ENCODE assay signal across 11 mouse cellular contexts in the genomic region with DNA sequence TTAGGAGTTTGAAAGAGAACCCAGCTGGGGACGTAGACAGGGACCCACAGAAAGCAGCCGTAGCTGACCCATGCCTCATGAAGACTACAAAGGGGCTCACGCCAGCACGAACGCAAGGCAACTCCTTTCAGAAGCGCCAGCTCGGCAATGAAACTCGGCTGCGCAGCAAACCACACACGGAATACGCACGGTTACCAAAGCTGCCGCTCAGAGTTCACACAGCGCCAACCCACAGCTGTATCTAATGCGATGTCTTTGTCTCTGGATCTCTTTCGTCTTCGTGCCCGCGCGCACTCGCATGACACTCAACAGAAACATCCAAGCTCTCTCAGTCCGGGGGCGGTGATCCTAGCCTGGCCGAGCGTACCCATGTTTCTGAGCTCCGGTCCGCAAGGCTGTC. TPM values are rescaled to one million over a fixed set of nuclear protein-coding genes. Genes with fewer than 3 reads are reported as not detected.
DNase-seq lines count a peak whose midpoint lies in the region; ATAC-seq and TF ChIP-seq lines count a peak whose summit lies in the region.
"Had no signal": no experiment of that assay in that cellular context is flagged by ENCODE, and none has a peak within 500 bp of the region (broad histone marks: within the 10 kb centered on the region; RNA-seq: fewer than 3 reads in every experiment).

No protein-coding gene starts in this region.

- under 1% methylated on average over 27 of the region's 27 CpGs for WGBS in embryonic facial prominence, embryonic 11.5 days
- WGBS in hindbrain, embryonic 13.5 days = under 1% methylated on average over 27 of the region's 27 CpGs
- under 1% methylated on average over 27 of the region's 27 CpGs for WGBS in neural tube, embryonic 11.5 days

- no peak for DNase-seq in layer of hippocampus, adult 2 months (ENCODE audit: low spot score in 2 of 2)
- no peak for DNase-seq in layer of hippocampus, postnatal 36 days
- DNase-seq in embryonic facial prominence, embryonic 11.5 days (ENCODE audit: low spot score) = peak; percentile 44
- no peak for DNase-seq in neural tube, embryonic 11.5 days (ENCODE audit: low spot score)
- DNase-seq in spleen, postnatal 14 days (ENCODE audit: low spot score in 2 of 2) = no peak
- no peak for DNase-seq in adrenal gland, adult 8-10 months
- no peak for DNase-seq in cerebellum, postnatal 10 days
- DNase-seq: cerebellum, adult 8-10 months; gastrocnemius, postnatal 25 days had no signal

- H3K4me1 ChIP-seq in embryonic facial prominence, embryonic 11.5 days (ENCODE audit: control insufficient read depth, insufficient read depth, low read length) = 0 out of 2 replicates have a peak, but pooled peaks cover 3% of the 10 kb centered on the region
- H3K4me1 ChIP-seq in hindbrain, embryonic 13.5 days (replicated peaks) = peaks cover 38% of the 10 kb centered on the region
- no peaks in the 10 kb centered on the region for H3K4me1 ChIP-seq in neural tube, embryonic 11.5 days (ENCODE audit: control insufficient read depth, insufficient read depth, low read length)

- H3K36me3 ChIP-seq in embryonic facial prominence, embryonic 11.5 days (replicated peaks; ENCODE audit: control insufficient read depth, insufficient read depth, low read depth, low read length) = no peaks in the 10 kb centered on the region
- H3K36me3 ChIP-seq in hindbrain, embryonic 13.5 days = peaks cover 4% of the 10 kb centered on the region; the same call in 1 of the 2 replicates
- H3K36me3 ChIP-seq in neural tube, embryonic 11.5 days (ENCODE audit: control insufficient read depth, insufficient read depth, low read length) = no peaks in the 10 kb centered on the region

- no peak overlapping the region for H3K4me2 ChIP-seq in embryonic facial prominence, embryonic 11.5 days (ENCODE audit: low read depth, low read length)
- H3K4me2 ChIP-seq in hindbrain, embryonic 13.5 days = peak overlapping the region; percentile 67
- H3K4me2 ChIP-seq in neural tube, embryonic 11.5 days (ENCODE audit: low read depth) = peak overlapping the region; percentile 17

- peaks cover 78% of the 10 kb centered on the region for H3K27me3 ChIP-seq in embryonic facial prominence, embryonic 11.5 days (ENCODE audit: control insufficient read depth, insufficient read depth, low read length)
- peaks cover 85% of the 10 kb centered on the region for H3K27me3 ChIP-seq in hindbrain, embryonic 13.5 days
- peaks cover 80% of the 10 kb centered on the region for H3K27me3 ChIP-seq in neural tube, embryonic 11.5 days (ENCODE audit: control insufficient read depth, insufficient read depth, low read length)

- no peak overlapping the region for H3K9ac ChIP-seq in embryonic facial prominence, embryonic 11.5 days (replicated peaks; ENCODE audit: low read length)
- peak overlapping the region; percentile 86 for H3K9ac ChIP-seq in hindbrain, embryonic 13.5 days
- peak overlapping the region; percentile 54 for H3K9ac ChIP-seq in neural tube, embryonic 11.5 days (ENCODE audit: low read length)

- ATAC-seq in embryonic facial prominence, embryonic 11.5 days (replicated peaks; ENCODE audit: insufficient number of reproducible peaks, low FRiP score, low TSS enrichment, low read depth) = no peak
- no peak for ATAC-seq in hindbrain, embryonic 13.5 days (ENCODE audit: low FRiP score)
- no peak for ATAC-seq in neural tube, embryonic 11.5 days (ENCODE audit: insufficient read depth, low FRiP score, low TSS enrichment)

- peak overlapping the region; percentile 15; the same call in 1 of the 2 replicates for H3K4me3 ChIP-seq in layer of hippocampus, adult 2 months
- H3K4me3 ChIP-seq in embryonic facial prominence, embryonic 11.5 days (ENCODE audit: low read depth, low read length) = no peak overlapping the region
- H3K4me3 ChIP-seq in hindbrain, embryonic 13.5 days = peak overlapping the region; percentile 58
- H3K4me3 ChIP-seq in neural tube, embryonic 11.5 days (ENCODE audit: low read depth, low read length) = peak overlapping the region; percentile 31

- H3K9me3 ChIP-seq in embryonic facial prominence, embryonic 11.5 days (replicated peaks; ENCODE audit: control insufficient read depth, low read length) = no peaks in the 10 kb centered on the region; the same call in 1 of the 2 replicates
- no peaks in the 10 kb centered on the region for H3K9me3 ChIP-seq in hindbrain, embryonic 13.5 days
- no peaks in the 10 kb centered on the region for H3K9me3 ChIP-seq in neural tube, embryonic 11.5 days (ENCODE audit: control insufficient read depth, low read length)

- no peak overlapping the region for H3K27ac ChIP-seq in layer of hippocampus, adult 2 months
- H3K27ac ChIP-seq in embryonic facial prominence, embryonic 11.5 days (replicated peaks; ENCODE audit: low read depth, low read length) = no peak overlapping the region
- H3K27ac ChIP-seq in hindbrain, embryonic 13.5 days = peak overlapping the region; percentile 97
- H3K27ac ChIP-seq in neural tube, embryonic 11.5 days (ENCODE audit: low read depth, low read length) = peak overlapping the region; percentile 30; the same call in 1 of the 2 replicates

- no peak for TF ChIP-seq CTCF in layer of hippocampus, adult 2 months (conservative IDR thresholded peaks at IDR 0.05)

RNA-seq across cellular contexts. Expression of gene Slc32a1, which starts 0.9 kb away (rescaled TPM):
- 10 to 100 TPM; 63.9 to 65.4 TPM for total RNA-seq in layer of hippocampus, adult 2 months (2021)
- 10 to 100 TPM; 65.9 to 69.9 TPM for total RNA-seq in layer of hippocampus, postnatal 36 days (2021)
- 0.27 and 0.71 TPM in 2 replicates for polyA plus RNA-seq in embryonic facial prominence, embryonic 11.5 days (2014; fragmentation: Nextera tagmentation; extraction: Ambion mirVana)
- 6.6 and 8.1 TPM in 2 replicates for polyA plus RNA-seq in hindbrain, embryonic 13.5 days (2015; fragmentation: Nextera tagmentation; extraction: Ambion mirVana)
- 1.6 and 2.4 TPM in 2 replicates for polyA plus RNA-seq in neural tube, embryonic 11.5 days (2014; fragmentation: Nextera tagmentation; extraction: Ambion mirVana)
- under 1 TPM in 2 of 4 experiments, not detected in 2; 0.11 to 0.17 TPM for total RNA-seq in adrenal gland, adult 8-10 months (2022)
- total RNA-seq: gastrocnemius, postnatal 25 days; megakaryocyte, adult 5-6 weeks had no signal

RNA-seq across cellular contexts. Expression of gene Actr5, which starts 15.0 kb away (rescaled TPM):
- 10 to 100 TPM; 11.3 to 12.8 TPM for total RNA-seq in layer of hippocampus, adult 2 months (2021)
- 10 to 100 TPM in 1 of 2 experiments, 1 to 10 TPM in 1; 9.9 to 13.1 TPM for total RNA-seq in layer of hippocampus, postnatal 36 days (2021)
- polyA plus RNA-seq in embryonic facial prominence, embryonic 11.5 days (2014; fragmentation: Nextera tagmentation; extraction: Ambion mirVana) = 15.8 and 16.5 TPM in 2 replicates
- 12.4 and 12.6 TPM in 2 replicates for polyA plus RNA-seq in hindbrain, embryonic 13.5 days (2015; fragmentation: Nextera tagmentation; extraction: Ambion mirVana)
- polyA plus RNA-seq in neural tube, embryonic 11.5 days (2014; fragmentation: Nextera tagmentation; extraction: Ambion mirVana) = 15.1 and 16.6 TPM in 2 replicates
- 10 to 100 TPM; 13.2 to 19.7 (median 14.6) TPM for total RNA-seq in adrenal gland, adult 8-10 months (2022)

RNA-seq across cellular contexts. Expression of gene Ppp1r16b, which starts 55.5 kb away (rescaled TPM):
- 100 to 1,000 TPM; 147 to 150 TPM for total RNA-seq in layer of hippocampus, adult 2 months (2021)
- 100 to 1,000 TPM; 135 to 156 TPM for total RNA-seq in layer of hippocampus, postnatal 36 days (2021)
- polyA plus RNA-seq in embryonic facial prominence, embryonic 11.5 days (2014; fragmentation: Nextera tagmentation; extraction: Ambion mirVana) = 2.2 and 2.3 TPM in 2 replicates
- polyA plus RNA-seq in hindbrain, embryonic 13.5 days (2015; fragmentation: Nextera tagmentation; extraction: Ambion mirVana) = 8.0 and 8.5 TPM in 2 replicates
- polyA plus RNA-seq in neural tube, embryonic 11.5 days (2014; fragmentation: Nextera tagmentation; extraction: Ambion mirVana) = 3.9 and 4.0 TPM in 2 replicates
- 10 to 100 TPM in 3 of 4 experiments, 1 to 10 TPM in 1; 9.9 to 13.8 (median 11.1) TPM for total RNA-seq in adrenal gland, adult 8-10 months (2022)

Comparison
In these comparisons a context has a peak if more than half of its experiments do, and no peak if none do; other contexts are left out.
1. H3K27ac ChIP-seq: peak in hindbrain, embryonic 13.5 days (single experiment) and neural tube, embryonic 11.5 days (single experiment); none in layer of hippocampus, adult 2 months (single experiment) and embryonic facial prominence, embryonic 11.5 days (single experiment).
2. RNA of gene Slc32a1, which starts 0.9 kb away (total RNA-seq): 65.9 to 69.9 TPM in layer of hippocampus, postnatal 36 days and 63.9 to 65.4 TPM in layer of hippocampus, adult 2 months; 0.11 to 0.17 TPM in adrenal gland, adult 8-10 months; every median in the first group is over 10 times any median in the second.
3. RNA of gene Ppp1r16b, which starts 55.5 kb away (total RNA-seq): 135 to 156 TPM in layer of hippocampus, postnatal 36 days and 147 to 150 TPM in layer of hippocampus, adult 2 months; 9.9 to 13.8 TPM in adrenal gland, adult 8-10 months; every median in the first group is over 4 times any median in the second.